Mouse (Mus musculus) retina, adult 2 months (tissue): ENCODE data around the gene Kif16b.

Experiments
- DNase-seq: peaks from one replicate; pipeline ENCODE4 v3.0.0-alpha.2; 2012; ENCODE audit warnings: low read depth, low spot score

Gene Kif16b

GRCm38 (mm10) chr2:142734046-142734445, 167.3 kb downstream of the Kif16b start:
- no peak for DNase-seq

- no peak for DNase-seq
These were observed 169.0 kb downstream of the Kif16b start for GRCm38 (mm10) chr2:142732370-142732769.

DNA sequence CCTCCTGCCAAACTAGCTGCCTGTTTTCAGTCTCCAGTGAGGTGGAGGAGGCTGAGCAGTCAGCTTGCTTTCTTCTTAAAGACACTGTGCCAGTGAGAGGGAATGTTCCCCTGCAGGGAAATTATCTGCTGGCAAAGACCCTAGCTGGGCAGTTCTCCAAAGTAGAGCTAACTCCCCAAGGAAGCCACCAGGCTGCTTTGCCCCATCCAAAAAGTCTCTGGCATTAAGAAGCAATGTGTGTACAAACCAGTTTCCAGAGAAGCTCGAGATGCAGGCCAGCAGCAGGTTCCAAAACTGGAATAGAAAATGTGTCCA, 169.6 kb downstream of the Kif16b start:
- DNase-seq, result no peak

DNA sequence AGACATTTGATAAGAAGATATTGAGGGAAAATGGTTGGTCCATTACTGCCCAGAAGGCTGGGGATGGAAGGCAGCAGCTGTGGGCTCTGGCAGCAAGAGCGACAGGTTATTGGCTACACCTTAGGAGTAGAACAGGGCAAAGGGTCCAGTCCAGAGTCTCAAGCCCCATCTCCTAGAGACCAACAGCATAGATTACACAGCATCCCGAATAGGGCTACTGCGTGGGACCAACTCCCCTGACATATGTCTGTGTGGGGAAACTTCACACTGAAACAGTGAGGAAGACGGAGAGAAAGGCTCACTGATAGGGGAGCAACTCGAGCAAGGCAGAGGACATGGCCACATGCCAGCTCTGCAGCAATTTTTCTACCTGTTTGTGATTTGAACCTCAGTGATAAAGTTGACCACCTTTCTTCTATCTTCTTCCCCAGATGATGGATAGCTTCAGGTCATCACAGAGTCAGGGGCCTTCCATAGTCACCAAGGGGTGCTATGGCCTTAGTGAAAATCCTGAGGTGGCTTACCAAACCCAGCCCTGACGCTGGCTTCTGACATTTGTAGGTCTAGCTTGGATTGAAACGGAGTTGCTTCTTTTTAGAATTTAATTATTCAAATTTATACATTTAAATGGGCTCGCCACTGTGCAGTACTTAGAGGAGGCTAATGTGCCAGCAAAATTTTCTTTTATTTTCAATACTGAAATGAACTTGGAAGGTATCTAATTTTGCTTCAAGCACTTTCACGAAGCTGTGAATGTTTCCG, 170.1 kb downstream of the Kif16b start:
- no peak for DNase-seq

DNA sequence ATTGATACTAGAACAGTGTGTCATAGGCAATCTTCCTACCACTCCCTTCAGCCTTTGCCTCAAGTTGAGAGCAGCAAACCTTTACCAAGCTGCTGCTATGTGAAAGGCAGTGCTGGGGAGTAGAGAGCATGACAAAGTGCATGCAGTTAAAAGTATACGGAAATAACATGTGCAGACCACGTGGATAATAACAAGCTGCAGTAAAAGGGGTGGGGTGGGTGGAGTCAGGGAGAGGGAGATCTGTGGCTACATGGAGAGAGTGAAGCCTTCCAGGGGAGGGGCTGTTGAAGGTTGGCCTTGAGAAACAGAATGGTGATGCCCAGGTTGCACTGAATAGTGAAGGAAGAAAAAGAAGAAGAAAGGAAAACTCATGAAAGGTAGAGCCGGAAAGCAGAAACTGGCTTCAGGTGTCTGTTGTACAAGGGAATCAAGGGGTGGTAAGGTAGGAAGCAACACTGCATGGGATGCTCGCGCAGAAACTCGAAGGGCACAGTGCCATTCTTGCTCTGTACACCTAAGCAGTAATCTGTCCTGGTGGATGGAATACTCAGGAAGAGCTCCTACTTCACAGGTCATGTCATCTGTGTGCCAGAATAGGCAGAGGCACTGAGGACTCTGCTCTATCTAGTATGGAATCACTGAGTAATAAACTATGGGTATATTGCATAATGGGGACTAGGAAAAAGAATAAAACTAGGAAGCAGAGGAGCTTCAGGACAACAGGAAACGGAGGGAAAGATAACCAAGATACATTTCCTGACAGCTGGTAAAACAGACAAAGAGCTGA, 176.9 kb downstream of the Kif16b start:
- no peak for DNase-seq

DNA sequence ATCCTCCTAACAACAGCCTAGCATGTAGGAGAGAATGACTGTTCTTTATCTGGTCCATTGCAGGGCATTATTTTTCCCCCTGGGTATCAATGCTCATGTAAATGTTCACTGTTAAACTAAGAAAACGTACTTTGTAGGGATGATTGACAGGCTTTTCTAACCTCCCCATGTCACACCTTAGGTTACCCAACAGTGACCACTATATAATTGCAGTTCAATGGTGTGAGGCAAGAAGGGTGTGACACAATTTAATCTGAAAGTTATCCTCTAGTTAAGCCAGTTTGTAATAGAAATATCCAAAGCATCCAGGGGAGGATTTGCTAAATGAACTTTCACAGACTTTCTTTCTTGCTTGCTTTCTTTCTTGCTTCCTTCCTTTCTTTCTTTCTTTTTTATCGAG, 181.2 kb downstream of the Kif16b start:
- DNase-seq, result no peak

- no peak for DNase-seq
These were observed 182.3 kb downstream of the Kif16b start for GRCm38 (mm10) chr2:142718998-142719397.

GRCm38 (mm10) chr2:142717591-142717990, 183.7 kb downstream of the Kif16b start:
- no peak for DNase-seq

GRCm38 (mm10) chr2:142715912-142716260, 185.4 kb downstream of the Kif16b start:
- DNase-seq, result no peak

GRCm38 (mm10) chr2:142715186-142715911, 186.0 kb downstream of the Kif16b start:
- DNase-seq, result no peak

DNA sequence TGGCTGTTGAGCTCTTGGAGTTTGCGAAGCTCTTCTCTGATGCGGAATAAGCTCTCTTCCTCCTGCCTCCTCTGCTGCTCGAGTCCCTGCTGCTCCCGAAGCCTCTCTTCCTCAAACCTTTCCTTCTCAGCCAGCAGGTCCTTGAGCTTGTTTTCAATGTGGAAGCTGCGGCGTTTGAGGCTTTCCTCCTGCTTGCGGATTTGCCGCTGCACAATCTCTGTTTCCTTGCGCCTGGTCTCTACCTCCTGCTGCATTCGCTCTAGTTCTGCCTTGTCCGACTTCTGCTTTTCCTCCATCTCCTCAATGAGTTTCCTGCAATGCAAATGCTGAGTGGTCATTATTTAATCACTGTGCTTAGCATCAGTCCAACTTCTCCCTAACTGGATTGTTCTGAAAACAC, 188.6 kb downstream of the Kif16b start:
- DNase-seq, result no peak

GRCm38 (mm10) chr2:142709326-142709725, 192.0 kb downstream of the Kif16b start:
- DNase-seq, result no peak

GRCm38 (mm10) chr2:142700689-142701088, 200.6 kb downstream of the Kif16b start:
- DNase-seq, result no peak

DNA sequence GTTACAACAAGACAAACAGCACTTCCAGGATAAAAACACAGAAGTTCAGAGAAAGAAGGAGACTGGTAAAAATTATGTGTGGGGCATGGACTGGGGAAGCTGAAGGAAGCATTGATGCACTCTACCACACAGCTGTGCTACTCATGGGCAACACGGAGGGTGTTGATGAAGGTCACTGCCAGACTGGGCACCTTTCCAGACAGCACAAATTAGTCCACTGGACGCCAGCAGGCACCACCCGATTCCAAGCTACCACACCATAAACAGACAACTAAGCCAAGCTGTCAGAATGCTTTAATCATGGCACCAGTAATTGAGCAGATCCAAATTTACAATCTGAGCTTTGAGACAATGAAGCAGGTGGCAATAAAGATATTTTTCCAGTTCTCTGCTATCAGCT, 202.7 kb downstream of the Kif16b start:
- DNase-seq, result no peak

- no peak for DNase-seq
These were observed 206.4 kb downstream of the Kif16b start for GRCm38 (mm10) chr2:142694936-142695331.

- no peak for DNase-seq
These were observed 207.1 kb downstream of the Kif16b start for GRCm38 (mm10) chr2:142694019-142694935.

GRCm38 (mm10) chr2:142693461-142693860, 207.9 kb downstream of the Kif16b start:
- DNase-seq, result no peak

DNA sequence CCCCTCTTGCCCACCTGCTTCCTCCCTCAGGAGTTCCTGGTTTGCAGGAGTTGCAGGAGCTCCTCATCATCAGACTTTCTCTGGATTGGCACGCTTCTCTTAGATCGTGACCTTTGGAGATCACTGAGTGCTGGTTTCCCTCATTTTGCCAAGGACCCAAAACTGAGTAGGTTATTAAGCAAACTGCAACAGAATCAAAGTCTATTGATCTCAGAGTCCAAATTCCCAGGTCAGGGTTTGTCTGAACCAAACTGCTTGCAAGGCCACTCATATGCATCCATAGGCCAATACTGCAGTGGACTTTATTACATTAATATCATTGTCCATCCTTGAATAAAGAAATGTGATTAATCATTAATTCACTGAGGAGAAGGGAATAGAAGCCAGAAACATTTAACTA, 211.8 kb downstream of the Kif16b start:
- DNase-seq, result no peak

DNA sequence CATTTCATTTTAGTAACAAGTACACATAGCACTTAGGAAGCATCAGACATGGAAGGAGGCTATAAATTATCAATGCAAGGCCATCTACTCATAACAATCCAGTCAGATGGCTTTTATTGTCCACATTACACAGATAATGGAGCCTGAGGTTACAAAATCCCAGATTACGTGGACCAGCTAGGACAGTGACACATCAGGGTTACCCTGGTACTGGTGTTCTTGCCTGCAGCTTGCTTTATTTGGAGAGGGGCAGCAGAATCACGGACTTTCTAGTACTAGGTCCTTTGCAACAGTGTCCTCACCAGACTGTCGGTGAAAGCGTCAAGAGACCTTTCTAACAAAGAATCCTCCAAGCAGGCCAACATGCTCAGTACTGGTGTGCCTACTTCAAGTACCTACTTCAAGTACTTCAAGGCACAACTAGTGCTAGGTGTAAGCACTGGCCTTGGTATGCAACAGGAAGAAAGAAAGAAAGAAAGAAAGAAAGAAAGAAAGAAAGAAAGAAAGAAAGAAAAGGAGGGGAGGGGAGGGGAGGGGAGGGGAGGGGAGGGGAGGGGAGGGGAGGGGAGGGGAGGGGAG, 213.3 kb downstream of the Kif16b start:
- no peak for DNase-seq

GRCm38 (mm10) chr2:142682965-142683709, 218.2 kb downstream of the Kif16b start:
- DNase-seq, result no peak
